Mouse (Mus musculus): ENCODE data around the gene Gm11027.

GRCm38 (mm10) chr12:116283511-116283910 lies 8.3 kb downstream of the Gm11027 start:
- TF ChIP-seq POLR2A (IDR thresholded peaks at IDR 0.05; ENCODE audit: borderline replicate concordance, insufficient read depth, low read length) (no peak), CTCF (IDR thresholded peaks at IDR 0.05; ENCODE audit: borderline replicate concordance, insufficient read depth, low read depth, low read length) (no peak)

All from cerebellum, adult 2 months (tissue).